Mouse (Mus musculus) forebrain, embryonic 10.5 days (tissue): ENCODE measurements around the gene Timm17a. TPM values are rescaled to one million over a fixed set of nuclear protein-coding genes. Genes with fewer than 3 reads are reported as not detected.

Experiments used
- DNase-seq: peaks from one replicate; pipeline ENCODE4 v3.0.0-alpha.2; 2017; ENCODE audit warnings: low spot score; ENCODE audit errors: extremely low spot score
- H3K27ac ChIP-seq: fragments of 300-500 bp; sonication (generic); 2 replicates; pipeline ENCODE4 v1.5.1; 2016; ENCODE audit warnings: mild to moderate bottlenecking
- H3K27me3 ChIP-seq: fragments of 300-500 bp; sonication (generic); 2 replicates; pipeline ENCODE4 v1.6.1; 2016; ENCODE audit warnings: mild to moderate bottlenecking; ENCODE audit not compliant: poor library complexity, severe bottlenecking
- H3K36me3 ChIP-seq: fragments of 300-500 bp; sonication (generic); replicated peaks from 2 replicates; pipeline ENCODE4 v1.6.1; 2016; ENCODE audit warnings: mild to moderate bottlenecking, moderate library complexity
- H3K4me1 ChIP-seq: fragments of 300-500 bp; sonication (generic); 2 replicates; pipeline ENCODE4 v1.6.1; 2016
- H3K4me3 ChIP-seq: fragments of 300-500 bp; sonication (generic); 2 replicates; pipeline ENCODE4 v1.5.1; 2016; ENCODE audit warnings: mild to moderate bottlenecking, moderate library complexity
- H3K9me3 ChIP-seq: fragments of 300-500 bp; sonication (generic); 2 replicates; pipeline ENCODE4 v1.6.1; 2016; ENCODE audit warnings: mild to moderate bottlenecking, moderate library complexity
- WGBS: fragments of 180-500 bp; shearing (Covaris S2); methylation state at CpG from one replicate; pipeline ENCODE4 v1.1.7; 2016; 5-methylcytosine and 5-hydroxymethylcytosine counted together
- polyA plus RNA-seq: library from polyadenylated mRNA; unstranded; fragments of >200 nt; fragmentation: Nextera tagmentation; extraction: Ambion mirVana; gene quantifications from 2 replicates; pipeline ENCODE4 v1.2.1, GENCODE M21; 2016

Timm17a gene
- polyA plus RNA-seq, result 197 TPM in 2 replicates

DNA sequence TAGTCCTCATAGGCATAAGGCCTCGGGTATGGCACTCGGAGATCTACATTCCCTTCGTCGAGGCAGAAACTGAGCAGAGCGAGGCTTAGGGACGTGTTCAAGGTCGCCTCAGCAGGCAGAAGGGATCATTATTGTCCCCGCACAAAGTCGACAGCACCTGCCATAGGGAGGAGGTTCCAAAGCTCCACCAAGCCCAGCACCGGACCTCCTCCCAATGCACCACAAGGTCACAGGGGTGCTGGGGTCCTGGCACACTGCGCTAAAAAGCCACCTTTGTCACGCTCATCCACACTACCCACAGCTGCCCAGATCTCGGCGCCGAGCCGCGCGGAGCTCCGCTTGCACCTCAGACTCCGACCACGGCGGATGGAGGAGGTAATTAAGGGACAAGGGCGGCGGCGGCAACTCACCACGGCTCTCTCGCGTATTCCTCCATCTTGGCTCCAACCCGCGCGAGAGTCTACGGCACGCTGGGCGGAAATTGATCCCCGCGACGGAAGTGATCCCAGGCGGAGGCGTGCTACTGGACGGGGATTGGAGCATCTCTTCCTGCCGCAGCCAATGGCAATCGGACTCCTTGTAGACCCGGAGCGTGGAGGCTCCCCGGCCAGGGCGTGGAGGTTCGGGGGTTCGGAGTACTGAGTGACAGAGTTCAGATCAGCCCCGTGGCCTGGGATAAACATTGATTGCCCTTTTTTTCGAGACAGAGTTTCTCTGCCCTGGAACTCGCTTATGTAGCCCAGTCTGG lies at the start of gene Timm17a:
TSS of gene Timm17a (minus strand) at position 495 of the 748 bp plus-strand sequence.
- under 1% methylated on average over 51 of the region's 51 CpGs for WGBS
- Histone ChIP-seq H3K4me1 (peaks cover 24% of the 10 kb centered on the region), H3K4me3 (peak within 1 kb of the TSS; percentile 94), H3K9me3 (no peaks in the 10 kb centered on the region), H3K27ac (peak within 1 kb of the TSS; percentile 98), H3K27me3 (no peaks in the 10 kb centered on the region), H3K36me3 (peaks cover 26% of the 10 kb centered on the region)
- peak; percentile 97 for DNase-seq

DNA sequence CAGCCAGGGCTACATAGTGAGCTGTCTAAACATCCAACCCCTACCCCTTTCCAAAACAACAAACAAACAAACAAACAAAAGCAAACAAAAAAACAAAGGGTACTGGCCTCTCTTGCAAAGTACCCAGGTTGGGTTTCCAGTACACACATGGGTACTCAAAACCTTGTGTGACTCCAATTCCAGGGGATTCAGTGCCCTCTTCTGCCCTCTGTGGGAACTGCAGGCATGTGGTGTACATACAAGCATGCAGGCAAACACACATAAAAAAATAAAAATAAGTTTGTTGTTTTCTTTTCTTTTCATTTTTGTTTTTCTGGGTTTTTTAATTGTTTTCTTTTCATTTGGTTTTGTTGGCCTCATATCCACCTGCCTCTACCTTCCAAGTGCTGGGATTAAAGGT lies 48.5 kb upstream of the Timm17a start:
- Histone ChIP-seq H3K4me1 (0 out of 2 replicates have a peak, but pooled peaks cover 7% of the 10 kb centered on the region), H3K4me3 (no peak overlapping the region), H3K27me3 (no peaks in the 10 kb centered on the region), H3K27ac (no peak overlapping the region), H3K9me3 (peaks cover 6% of the 10 kb centered on the region; the same call in 1 of the 2 replicates), H3K36me3 (no peaks in the 10 kb centered on the region)
- DNase-seq, result no peak

DNA sequence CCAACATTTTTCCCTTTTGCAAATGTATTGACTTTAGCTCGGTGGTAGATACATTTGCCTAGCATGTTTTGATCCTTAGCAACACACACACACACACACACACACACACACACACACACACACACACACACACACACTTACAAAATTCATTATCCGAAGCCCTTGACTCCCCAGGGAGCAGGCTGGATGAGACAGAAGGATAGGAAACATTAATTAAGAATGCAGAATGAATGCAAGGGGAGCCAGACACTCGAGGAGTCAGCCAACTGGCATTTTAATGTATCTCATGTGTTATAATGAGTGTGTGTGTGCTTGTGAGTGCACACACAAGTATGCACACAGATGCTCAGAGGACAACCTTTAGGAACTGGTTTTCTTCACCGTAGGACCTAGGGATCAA lies 47.9 kb upstream of the Timm17a start:
- 89% methylated on average over 4 of the region's 4 CpGs for WGBS
- Histone ChIP-seq H3K4me1 (0 out of 2 replicates have a peak, but pooled peaks cover 7% of the 10 kb centered on the region), H3K9me3 (peaks cover 6% of the 10 kb centered on the region; the same call in 1 of the 2 replicates), H3K4me3 (no peak overlapping the region), H3K36me3 (no peaks in the 10 kb centered on the region), H3K27ac (no peak overlapping the region), H3K27me3 (no peaks in the 10 kb centered on the region)
- no peak for DNase-seq

DNA sequence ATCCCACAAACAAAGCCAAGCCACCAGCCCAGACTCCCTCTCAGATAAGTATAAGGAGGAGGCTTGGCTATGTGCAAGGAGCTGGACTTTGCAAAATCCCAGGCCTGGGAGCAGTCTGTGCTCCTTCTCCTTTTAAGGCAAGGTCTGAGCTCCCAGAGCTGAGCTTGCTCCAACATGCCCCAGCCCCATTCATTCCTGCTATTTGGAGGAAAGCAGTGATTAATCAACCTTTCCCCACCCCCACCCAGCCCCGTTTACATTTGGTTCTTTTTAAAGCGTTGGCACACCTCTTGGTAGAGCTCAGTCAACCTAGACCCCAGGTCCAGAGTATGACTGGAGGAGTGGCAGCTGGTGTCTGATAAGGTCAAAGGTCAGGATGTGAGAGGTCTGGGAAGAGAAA lies 45.5 kb upstream of the Timm17a start:
- Histone ChIP-seq H3K27me3 (no peaks in the 10 kb centered on the region), H3K4me1 (0 out of 2 replicates have a peak, but pooled peaks cover 2% of the 10 kb centered on the region), H3K36me3 (no peaks in the 10 kb centered on the region), H3K9me3 (peaks cover 6% of the 10 kb centered on the region; the same call in 1 of the 2 replicates), H3K4me3 (no peak overlapping the region), H3K27ac (no peak overlapping the region)
- WGBS, result 41% methylated on average over 2 of the region's 2 CpGs
- no peak for DNase-seq

DNA sequence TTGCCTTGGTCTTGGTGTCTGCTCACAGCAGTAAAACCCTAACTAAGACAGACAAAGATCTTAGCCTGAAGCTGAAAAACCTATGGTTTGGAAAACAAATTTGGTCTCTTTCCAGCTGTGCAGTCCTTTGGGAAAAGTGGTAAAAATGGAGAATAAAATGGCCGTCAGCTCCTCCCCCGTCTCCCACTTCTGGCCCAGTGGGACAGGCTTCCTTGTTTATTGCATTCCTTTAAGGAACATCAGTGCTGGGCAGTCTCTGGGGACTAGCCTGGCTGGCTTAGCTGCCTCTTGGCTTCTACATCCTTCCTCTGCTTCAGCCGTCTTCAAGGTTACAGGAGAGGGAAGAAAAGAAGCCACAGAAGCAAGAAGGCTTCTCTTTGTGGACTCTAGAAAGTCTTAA lies 38.4 kb upstream of the Timm17a start:
- no peaks in the 10 kb centered on the region for H3K36me3 ChIP-seq
- DNase-seq, result no peak
- H3K27me3 ChIP-seq, result no peaks in the 10 kb centered on the region
- no peak overlapping the region for H3K27ac ChIP-seq
- peaks cover 11% of the 10 kb centered on the region; the same call in 1 of the 2 replicates for H3K4me1 ChIP-seq
- no peaks in the 10 kb centered on the region for H3K9me3 ChIP-seq
- 89% methylated on average over 3 of the region's 3 CpGs for WGBS
- H3K4me3 ChIP-seq, result no peak overlapping the region

DNA sequence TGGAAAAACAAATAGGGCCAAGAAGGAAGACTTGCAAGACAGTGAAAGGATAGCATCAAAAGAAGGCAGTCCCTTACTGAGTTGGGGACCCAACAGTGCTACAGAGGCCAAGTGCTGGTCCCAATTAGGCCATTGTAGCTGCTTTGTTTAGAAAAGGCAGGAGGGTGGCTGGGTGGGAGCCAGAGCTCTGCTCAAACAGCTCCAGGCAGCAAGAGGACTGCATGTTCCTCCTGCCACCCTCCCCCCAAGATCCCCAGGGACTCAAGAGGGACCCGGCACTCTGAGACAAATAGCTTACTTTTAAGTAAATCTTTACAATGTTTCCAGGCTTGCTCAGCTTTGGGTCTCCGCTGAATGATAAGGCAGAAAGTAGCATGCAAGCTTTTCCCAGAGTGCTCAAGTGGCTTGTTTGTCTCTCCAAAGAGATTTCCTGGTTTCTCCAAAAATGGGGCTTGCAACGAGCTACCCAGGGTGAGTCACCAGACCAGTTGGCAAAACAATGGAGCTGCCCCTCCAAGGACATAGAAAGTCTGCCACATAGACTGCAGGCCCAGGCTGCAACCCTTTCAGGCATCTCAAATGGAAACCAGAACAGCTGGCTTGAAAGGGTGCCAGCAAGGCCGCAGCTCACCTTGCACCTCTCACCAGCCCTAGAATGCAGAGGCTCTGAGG lies 34.1 kb upstream of the Timm17a start:
- H3K4me3 ChIP-seq, result no peak overlapping the region
- no peaks in the 10 kb centered on the region for H3K27me3 ChIP-seq
- H3K9me3 ChIP-seq, result no peaks in the 10 kb centered on the region
- no peak for DNase-seq
- WGBS, result 56% methylated on average over 4 of the region's 4 CpGs
- 0 out of 2 replicates have a peak overlapping the region, but pooled peaks have one; percentile 1 for H3K27ac ChIP-seq
- H3K4me1 ChIP-seq, result peaks cover 14% of the 10 kb centered on the region; the same call in 1 of the 2 replicates
- no peaks in the 10 kb centered on the region for H3K36me3 ChIP-seq

DNA sequence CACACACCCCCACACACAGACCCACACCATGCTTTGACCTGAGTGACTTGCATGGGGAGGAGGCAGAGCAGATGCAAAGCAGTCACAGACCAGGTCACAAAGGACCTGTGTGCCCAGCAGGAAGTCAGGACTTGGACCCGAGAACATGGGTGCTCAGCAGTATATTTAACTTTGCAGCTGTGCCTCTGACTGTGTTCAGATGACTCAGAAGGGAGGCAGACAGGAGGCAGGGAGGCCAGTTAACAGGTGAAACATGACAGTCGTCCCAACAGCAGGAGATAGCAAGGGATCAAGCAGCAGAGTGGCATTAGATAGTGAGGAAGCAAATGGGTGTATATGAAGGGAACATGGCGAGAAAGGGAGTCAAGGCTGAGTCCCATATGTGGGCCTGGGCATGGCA lies 33.3 kb upstream of the Timm17a start:
- Histone ChIP-seq H3K27me3 (no peaks in the 10 kb centered on the region), H3K9me3 (no peaks in the 10 kb centered on the region), H3K27ac (no peak overlapping the region), H3K36me3 (no peaks in the 10 kb centered on the region), H3K4me1 (peaks cover 14% of the 10 kb centered on the region; the same call in 1 of the 2 replicates), H3K4me3 (no peak overlapping the region)
- 73% methylated on average over 3 of the region's 3 CpGs for WGBS
- DNase-seq, result no peak

DNA sequence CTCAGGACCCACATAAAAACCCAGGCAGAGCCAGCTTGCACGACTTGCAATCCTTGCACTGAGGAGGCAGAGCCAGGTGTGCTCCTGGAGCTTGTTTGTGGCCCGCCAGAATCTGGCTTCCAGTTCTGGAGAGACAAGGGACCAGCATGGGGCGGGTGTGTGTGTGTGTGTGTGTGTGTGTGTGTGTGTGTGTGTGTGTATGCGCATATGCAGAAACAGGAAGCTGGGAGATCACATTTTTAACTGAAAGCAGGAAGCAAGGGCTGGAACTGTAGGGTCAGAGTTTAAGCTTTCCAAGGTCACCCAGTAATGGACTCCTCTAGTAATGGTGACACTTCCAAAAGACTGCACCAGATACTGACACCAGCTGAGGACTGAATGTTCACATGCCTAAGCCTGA lies 30.4 kb upstream of the Timm17a start:
- Histone ChIP-seq H3K36me3 (no peaks in the 10 kb centered on the region), H3K27ac (no peak overlapping the region), H3K4me3 (no peak overlapping the region), H3K27me3 (no peaks in the 10 kb centered on the region), H3K9me3 (no peaks in the 10 kb centered on the region), H3K4me1 (peaks cover 14% of the 10 kb centered on the region; the same call in 1 of the 2 replicates)
- no peak for DNase-seq
- 63% methylated on average over 4 of the region's 4 CpGs for WGBS

DNA sequence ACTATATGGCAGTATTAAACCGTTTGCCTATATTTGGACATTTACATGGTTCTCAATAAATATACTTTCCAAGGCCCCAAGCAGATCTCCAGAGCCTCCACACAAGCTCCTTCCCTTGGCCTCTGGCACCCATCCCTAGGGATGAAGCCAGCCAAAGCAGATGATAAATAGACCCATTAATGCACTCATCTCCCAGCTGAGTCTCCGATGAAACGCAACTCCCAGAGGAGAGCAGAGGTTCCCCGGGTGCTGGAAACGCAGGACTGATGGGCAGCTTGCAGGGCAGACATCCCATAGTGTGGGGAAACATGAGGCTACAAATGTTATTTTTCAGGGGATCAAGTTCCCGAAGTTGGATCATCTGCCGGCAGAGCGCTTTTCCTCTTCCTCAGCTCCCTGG lies 28.4 kb upstream of the Timm17a start:
- H3K27ac ChIP-seq, result no peak overlapping the region
- H3K9me3 ChIP-seq, result no peaks in the 10 kb centered on the region
- no peak overlapping the region for H3K4me3 ChIP-seq
- no peaks in the 10 kb centered on the region for H3K36me3 ChIP-seq
- 90% methylated on average over 8 of the region's 8 CpGs for WGBS
- no peaks in the 10 kb centered on the region for H3K27me3 ChIP-seq
- DNase-seq, result no peak
- peaks cover 3% of the 10 kb centered on the region; the same call in 1 of the 2 replicates for H3K4me1 ChIP-seq

DNA sequence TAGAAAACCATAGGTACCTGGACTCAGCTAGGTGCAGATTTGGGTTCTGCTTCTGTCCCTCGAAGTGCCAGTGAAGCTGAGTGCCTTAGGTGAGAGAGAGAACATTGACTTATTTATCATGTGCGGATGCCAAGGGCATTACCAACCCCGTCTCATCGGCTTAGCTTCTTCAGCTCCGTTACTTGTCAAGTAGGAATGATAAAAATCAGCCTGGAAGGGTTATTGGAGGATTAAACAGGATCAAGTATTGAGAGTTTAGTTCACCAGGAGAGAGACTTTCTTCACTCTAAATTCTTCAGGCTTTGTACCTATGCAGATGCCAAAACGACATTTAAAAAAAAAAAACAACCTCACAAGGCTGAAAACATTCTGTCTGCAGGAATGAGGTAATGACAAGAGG lies 17.0 kb upstream of the Timm17a start:
- no peaks in the 10 kb centered on the region for H3K9me3 ChIP-seq
- no peaks in the 10 kb centered on the region for H3K36me3 ChIP-seq
- no peak for DNase-seq
- H3K4me3 ChIP-seq, result no peak overlapping the region
- WGBS, result 83% methylated on average over 6 of the region's 6 CpGs
- no peak overlapping the region for H3K27ac ChIP-seq
- H3K4me1 ChIP-seq, result peaks cover 5% of the 10 kb centered on the region; the same call in 1 of the 2 replicates
- H3K27me3 ChIP-seq, result 0 out of 2 replicates have a peak, but pooled peaks cover 2% of the 10 kb centered on the region

DNA sequence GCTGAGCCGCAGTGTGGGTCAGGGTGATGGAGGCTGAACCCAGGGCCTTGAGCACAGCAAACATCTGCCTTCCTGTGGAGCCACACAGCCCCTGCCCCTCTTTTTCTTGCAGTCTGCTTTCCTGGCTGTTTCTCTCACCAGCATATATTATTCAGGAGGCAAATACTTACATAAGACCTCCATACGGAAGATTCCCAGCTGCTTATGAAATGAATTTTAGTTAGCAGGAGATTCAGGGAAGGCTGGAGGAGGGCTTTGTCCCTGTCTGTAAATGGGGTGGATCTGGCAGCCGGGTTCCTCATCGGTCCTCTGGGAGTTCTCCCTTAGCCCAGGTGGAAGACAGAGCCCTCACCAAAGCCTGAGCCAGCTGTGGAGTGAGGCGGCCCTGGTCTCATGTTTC lies 14.8 kb upstream of the Timm17a start:
- H3K27ac ChIP-seq, result no peak overlapping the region
- no peak for DNase-seq
- no peaks in the 10 kb centered on the region for H3K9me3 ChIP-seq
- WGBS, result 62% methylated on average over 5 of the region's 5 CpGs
- peaks cover 13% of the 10 kb centered on the region; the same call in 1 of the 2 replicates for H3K27me3 ChIP-seq
- no peaks in the 10 kb centered on the region for H3K36me3 ChIP-seq
- peaks cover 21% of the 10 kb centered on the region for H3K4me1 ChIP-seq
- no peak overlapping the region for H3K4me3 ChIP-seq

DNA sequence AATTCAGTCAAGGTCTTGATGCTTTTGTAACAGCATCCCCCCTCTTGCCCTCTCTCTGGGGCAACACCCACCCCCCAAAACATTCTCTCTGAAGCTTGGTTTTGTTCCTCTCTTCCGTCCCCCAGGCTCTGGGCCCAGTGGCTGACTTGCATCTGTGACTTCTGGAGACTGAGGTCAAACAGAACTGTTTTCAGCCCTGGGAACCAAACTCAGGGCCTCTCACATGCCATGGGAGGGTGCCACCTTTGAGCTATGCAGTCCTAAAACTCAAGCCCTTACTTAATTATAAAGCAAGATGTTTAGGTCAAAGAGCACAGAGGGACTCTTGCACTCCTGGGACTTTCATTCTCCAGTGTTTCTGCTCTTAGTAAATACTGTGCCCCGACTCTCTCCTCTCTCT lies 12.4 kb upstream of the Timm17a start:
- DNase-seq, result no peak
- Histone ChIP-seq H3K27ac (no peak overlapping the region), H3K4me1 (peaks cover 21% of the 10 kb centered on the region), H3K27me3 (peaks cover 13% of the 10 kb centered on the region; the same call in 1 of the 2 replicates), H3K36me3 (no peaks in the 10 kb centered on the region), H3K9me3 (no peaks in the 10 kb centered on the region), H3K4me3 (no peak overlapping the region)
- 87% methylated on average over 2 of the region's 2 CpGs for WGBS

DNA sequence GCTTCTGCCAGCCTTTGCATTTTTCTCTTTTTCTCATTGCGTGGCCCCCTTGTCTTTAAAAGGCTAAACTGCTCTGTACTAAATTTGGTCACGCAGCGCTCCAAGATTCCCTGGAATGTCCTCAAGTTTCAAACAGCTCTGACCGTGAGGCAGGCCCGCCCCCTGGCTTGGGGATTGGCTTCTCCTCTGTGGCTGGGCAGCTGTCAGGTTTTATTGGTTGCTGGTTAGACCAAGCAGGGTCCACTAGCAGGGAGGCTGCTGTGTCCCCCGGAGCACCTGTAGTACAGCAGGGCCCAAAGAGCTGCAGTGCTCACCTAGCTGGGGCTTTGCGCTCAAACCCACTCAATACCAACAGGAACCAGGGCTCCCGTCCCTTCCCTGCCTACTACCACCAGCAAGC lies 11.0 kb upstream of the Timm17a start, which contains the start of gene Lmod1:
TSS of gene Lmod1 (plus strand) at position 237 of the 400 bp plus-strand sequence.
- peak; percentile 63 for DNase-seq
- Histone ChIP-seq H3K4me3 (peak within 1 kb of the TSS; percentile 26), H3K36me3 (no peaks in the 10 kb centered on the region), H3K27me3 (peaks cover 13% of the 10 kb centered on the region; the same call in 1 of the 2 replicates), H3K4me1 (peaks cover 21% of the 10 kb centered on the region), H3K9me3 (no peaks in the 10 kb centered on the region), H3K27ac (peak within 1 kb of the TSS; percentile 56; the same call in 1 of the 2 replicates)
- 11% methylated on average over 8 of the region's 8 CpGs for WGBS
